Mouse (Mus musculus) kidney, postnatal 36 days (tissue): ENCODE results near the gene Agfg1.

ENCODE experiments used
- DNase-seq, 2 experiments: peaks; one replicate each; pipeline ENCODE4 v3.0.0; 2021 to 2022; ENCODE audit warnings: mixed read lengths in 2 of 2

Gene Agfg1

DNA sequence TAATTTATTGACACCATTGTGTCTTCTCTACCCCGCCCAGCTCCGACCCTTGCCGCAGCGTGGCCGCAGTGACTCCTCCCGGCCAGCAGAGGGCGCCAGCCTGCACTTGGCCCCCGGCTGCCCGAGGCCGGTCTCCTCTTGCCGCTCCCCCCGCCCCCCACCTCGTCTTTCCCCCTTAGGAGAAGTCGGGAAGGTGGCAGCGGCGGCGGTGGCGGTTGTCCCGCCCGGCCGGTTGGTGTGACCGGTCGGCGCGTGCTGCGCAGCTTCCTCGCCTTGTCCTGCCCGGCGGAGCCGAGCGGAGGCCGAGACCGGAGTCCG, at the start of gene Agfg1:
Gene Agfg1, plus strand, starts transcription at position 188 of the 318 bp plus-strand sequence.
- peak; percentile 92 to 96 for DNase-seq

GRCm38 (mm10) chr1:82791105-82791504, 48.2 kb upstream of the Agfg1 start:
- DNase-seq = no peak

DNA sequence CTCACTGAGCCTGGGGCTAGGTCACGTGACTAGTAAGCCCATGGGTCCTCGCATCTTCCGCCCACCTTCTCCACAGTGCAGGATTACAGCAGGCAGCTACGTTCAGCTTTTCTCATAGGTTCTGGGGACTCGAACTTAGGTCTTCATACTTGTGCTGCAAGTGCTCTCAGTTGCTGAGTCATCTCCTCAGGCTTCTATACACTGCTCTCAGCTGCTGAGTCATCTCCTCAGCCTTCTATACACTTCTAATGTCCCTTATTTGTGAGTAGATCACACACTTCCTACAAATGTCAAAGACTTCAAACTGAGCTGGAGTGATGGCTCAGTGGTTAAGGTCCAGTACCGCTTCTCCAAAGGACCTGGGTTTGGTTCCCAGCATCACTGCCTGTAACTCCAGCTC, 47.0 kb upstream of the Agfg1 start:
- DNase-seq = no peak

- DNase-seq = no peak
These were observed 46.2 kb upstream of the Agfg1 start for GRCm38 (mm10) chr1:82793110-82793509.

GRCm38 (mm10) chr1:82793986-82794385, 45.3 kb upstream of the Agfg1 start:
- DNase-seq = no peak

GRCm38 (mm10) chr1:82795211-82795610, 44.1 kb upstream of the Agfg1 start:
- DNase-seq = no peak

DNA sequence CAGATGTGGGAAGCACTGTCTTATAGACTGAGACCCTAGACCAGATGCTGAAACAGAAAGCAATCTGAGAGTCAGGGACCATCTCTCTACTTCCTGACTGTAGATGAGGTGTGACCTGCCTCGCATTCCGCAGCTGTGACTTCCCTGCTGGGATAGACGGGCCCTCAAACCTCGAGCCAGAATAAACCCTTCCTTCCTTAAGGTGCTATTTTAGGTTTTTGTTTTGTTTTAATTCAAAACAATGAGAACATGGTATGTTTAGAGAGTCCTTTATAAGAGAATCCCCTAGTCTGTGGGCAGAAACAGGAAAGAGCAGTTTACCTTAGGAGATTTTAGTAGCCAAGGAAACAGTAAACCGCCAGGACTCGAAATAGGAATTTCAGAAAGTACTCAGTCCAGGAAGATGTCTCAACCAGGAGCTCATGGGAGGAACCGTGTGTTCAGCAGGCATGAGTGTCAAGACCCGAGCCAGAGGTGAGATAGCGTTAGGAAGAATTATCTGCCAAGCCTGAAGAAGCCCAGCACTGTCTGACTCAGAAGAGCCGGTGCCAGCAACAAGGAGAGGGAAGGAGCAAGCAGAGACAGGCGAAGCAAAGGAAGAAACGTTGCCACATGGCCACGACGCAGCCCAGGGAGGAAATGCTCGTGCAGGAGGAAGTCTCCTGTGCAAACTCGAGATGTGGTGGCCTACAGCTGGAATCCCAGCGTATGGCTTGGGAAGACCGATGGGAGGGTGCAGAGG, 43.4 kb upstream of the Agfg1 start:
- DNase-seq = no peak

- DNase-seq = no peak
These were observed 42.2 kb upstream of the Agfg1 start for GRCm38 (mm10) chr1:82797088-82797487.

DNA sequence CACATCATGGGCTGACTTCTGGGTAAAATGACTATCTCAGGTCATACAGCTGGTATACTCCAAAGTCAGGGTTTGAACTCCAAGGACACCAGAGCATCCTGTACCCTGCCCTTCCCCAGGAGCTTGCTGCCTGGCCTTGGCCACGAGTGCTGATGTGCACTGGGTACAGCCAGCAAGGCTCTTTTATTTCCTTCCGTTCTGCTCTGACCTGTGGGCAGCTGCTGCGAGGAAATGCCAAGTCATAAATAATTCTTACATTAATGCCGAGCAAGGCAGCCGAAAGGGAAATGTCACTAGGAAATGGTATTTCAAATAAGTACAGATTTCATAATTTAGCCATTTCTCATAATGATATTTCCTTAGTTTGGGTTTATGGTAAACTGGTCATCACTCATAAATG, 41.0 kb upstream of the Agfg1 start:
- DNase-seq = peak; percentile 30 to 36

DNA sequence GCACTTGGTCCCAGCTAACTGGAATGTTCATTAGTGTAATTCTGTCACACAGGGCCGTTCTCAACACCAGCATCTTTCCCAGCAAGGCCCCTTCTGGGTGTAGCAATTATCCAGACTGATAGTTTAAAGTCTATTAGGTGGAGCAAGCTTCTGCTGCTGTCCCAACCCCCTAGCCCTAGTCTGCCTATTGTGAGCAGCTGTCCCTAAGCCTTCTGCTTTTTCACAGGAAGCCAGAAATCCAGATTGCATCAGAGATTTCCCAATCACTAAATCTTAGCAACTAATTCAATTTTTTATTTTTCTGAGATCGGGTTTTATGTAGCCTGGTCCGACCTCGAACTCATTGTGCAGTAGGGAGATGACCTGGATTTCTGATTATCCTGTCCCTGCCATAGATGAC, 40.4 kb upstream of the Agfg1 start:
- no peak for DNase-seq

GRCm38 (mm10) chr1:82801105-82801783, 38.0 kb upstream of the Agfg1 start:
- no peak for DNase-seq

- DNase-seq = peak in 1 of 2 experiments; percentile 60
These were observed 35.7 kb upstream of the Agfg1 start for GRCm38 (mm10) chr1:82803608-82804007.

DNA sequence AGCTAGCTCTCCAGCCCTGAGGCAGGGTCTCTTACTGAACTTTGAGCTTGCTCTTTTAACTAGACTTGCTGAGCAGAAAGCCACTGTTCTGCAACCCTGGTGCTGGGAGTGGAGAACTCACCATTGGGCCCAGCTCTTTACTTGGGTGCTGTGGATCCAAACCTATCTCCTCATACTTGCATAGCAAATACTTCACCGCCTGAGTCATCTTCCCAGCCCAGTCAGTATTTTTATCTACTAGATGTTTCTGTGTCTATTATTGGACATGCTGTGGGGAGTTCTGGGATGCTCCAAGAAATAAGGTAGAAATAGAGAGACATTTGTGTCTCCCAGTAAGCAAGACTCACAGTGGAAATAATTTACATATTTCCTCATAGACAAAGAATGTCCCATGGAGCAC, 35.2 kb upstream of the Agfg1 start:
- DNase-seq = no peak

GRCm38 (mm10) chr1:82806391-82806790, 32.9 kb upstream of the Agfg1 start:
- DNase-seq = no peak

GRCm38 (mm10) chr1:82807206-82807605, 32.1 kb upstream of the Agfg1 start:
- no peak for DNase-seq

DNA sequence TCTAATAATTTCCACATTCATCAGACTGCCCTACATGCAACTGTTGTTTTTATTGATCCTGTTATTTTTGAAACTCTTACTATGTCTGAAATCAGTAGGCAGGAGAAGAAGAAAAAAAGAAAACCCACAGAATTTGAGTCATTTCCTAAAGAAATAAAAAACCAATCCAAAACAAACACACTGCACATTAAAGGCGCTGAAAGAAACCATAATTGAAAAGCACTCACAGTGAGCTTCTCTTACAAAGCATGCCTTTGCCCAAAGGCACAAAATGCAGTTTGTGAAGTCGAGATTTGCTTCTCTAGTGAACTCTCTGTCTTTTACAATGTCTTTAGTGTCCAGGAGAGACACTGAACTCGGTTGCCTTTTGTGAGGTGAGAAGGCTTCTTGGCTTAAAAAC, 30.7 kb upstream of the Agfg1 start:
- no peak for DNase-seq

DNA sequence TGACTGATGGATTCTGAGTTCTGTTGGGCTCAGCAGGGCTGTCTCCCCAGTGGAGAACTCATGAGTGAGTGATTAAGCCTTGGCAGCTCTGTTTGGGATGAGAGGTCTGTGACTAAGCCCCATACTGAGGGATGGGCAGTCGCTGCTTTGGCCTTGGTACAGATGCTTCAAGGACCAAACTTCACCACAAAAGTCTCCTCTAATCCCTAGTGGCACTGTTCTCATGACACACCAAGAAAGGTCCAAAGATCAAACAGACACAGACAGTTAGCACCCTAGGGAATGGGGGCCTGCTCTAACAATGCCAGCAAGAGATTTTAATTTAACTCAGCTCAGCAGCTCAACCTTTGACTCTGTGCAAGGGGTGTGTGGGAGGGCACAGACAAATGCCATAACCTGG, 27.5 kb upstream of the Agfg1 start:
- DNase-seq = peak; percentile 59 to 85

GRCm38 (mm10) chr1:82815941-82816716, 23.2 kb upstream of the Agfg1 start:
- peak; percentile 44 to 46 for DNase-seq

- DNase-seq = no peak
These were observed 19.9 kb upstream of the Agfg1 start for GRCm38 (mm10) chr1:82819366-82819765.

DNA sequence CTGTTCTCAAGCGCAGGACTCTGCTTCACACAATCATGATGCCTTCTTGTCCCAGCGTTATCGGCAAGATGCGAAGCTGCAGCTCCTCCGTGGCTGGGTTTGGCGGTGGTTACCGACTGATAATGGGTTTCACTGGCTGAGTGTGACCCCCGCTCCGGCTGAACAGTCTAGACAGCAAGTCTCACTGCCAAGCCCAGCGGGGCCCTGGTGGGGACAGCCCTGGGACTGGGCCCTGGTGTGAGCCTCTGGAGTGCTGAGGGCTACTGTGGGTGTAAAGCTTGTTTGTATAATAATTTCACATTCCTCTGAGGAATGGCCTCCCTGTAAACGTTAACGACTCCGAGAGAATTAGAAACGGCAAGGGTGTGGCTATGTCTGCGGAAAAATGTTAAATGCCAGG, 19.1 kb upstream of the Agfg1 start:
- no peak for DNase-seq

DNA sequence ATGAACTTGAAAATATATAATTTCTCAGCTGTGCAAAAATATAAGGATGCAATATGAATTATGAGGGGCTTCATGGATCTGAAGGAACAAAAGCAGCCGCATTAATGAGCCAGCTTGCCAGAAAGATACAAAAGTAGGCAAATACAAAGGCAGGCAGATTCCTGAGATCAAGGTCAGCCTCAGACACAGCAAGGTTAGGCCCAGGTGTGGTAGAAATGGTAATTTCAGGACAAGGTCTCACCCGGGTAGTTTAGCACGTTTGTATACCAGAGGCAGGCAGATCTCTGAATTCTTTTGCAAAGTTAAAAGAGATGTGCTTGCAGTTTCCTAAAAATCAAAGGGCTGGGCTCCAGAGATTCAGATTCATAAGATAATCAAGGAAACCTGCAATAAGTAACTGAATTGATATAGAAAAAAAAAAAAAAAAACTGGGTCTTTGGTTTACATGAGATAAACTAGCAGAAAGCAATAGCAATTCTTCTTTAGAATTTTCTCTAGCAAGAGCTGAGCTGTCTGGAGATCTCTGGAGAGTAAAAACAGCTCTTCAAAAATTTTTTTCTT, 18.6 kb upstream of the Agfg1 start:
- no peak for DNase-seq

- DNase-seq = no peak
These were observed 17.4 kb upstream of the Agfg1 start for GRCm38 (mm10) chr1:82821846-82822245.

DNA sequence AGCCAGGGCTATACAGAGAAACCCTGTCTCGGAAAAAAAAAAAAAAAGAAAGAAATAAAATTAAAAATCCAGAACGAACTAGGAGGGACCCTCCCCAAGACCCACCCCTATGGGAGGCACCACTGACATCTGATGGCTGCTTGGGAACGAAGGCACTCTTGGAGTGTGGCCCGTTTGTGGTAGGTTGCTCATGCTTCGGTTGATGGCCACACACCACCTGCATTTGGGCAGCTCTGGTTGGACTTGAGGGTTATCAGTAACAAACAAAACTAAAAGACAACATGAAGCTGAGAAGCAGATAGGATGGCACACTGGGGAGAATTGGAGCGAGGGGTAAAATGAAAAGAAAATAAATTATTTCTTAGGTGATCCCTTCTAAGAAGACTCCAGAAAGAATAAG, 15.1 kb upstream of the Agfg1 start:
- no peak for DNase-seq

GRCm38 (mm10) chr1:82825256-82825655, 14.0 kb upstream of the Agfg1 start:
- no peak for DNase-seq
